Mouse (Mus musculus): ENCODE results near the gene Myh8. TPM values are rescaled to one million over a fixed set of nuclear protein-coding genes. Genes with fewer than 3 reads are reported as not detected.

Myh8 gene
- total and polyA plus RNA-seq, 3 experiments: not detected

DNA sequence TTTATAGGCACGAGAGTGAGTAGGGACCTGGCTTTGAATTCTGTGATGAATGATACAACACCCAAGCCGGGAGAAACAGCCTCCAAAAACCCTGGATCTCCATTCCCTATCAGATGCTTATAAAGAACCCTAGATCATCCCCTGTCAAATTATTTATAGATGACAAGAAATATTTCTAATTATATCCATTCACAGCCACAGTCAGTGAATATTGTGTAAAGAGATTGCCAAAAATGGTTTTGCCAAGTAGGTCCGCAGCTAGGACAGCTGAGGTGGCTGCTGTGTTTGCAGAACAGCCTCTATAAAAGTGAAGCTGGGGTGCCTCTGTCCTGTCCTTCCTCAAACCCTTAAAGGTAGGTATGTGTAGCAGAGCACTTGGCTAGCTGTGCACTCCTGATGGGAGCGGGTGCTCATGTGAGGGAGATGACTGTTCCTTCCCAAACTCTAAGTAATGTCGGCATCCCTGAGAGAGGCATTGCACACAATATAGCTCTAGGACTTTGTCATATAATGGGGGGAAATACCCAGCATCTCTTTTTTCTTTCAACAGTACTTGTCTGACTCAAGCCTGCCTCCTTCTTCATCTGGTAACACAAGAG is 39.3 kb upstream of the Myh8 start, which contains the start of gene Myh4:
TSS of gene Myh4 (plus strand) at position 549 of the 599 bp plus-strand sequence.
- Histone ChIP-seq H3K9ac (ENCODE audit: control insufficient read depth, low read depth, low read length, poor library complexity, severe bottlenecking) (no peak within 1 kb of the TSS), H3K79me2 (ENCODE audit: control insufficient read depth, insufficient read depth, low read length, poor library complexity) (no peaks in the 10 kb centered on the region), H3K27me3 (ENCODE audit: control insufficient read depth in 1 of 2, insufficient read depth in 2 of 2, low read length in 2 of 2) (no peaks in the 10 kb centered on the region), H3K36me3 (ENCODE audit: control insufficient read depth in 1 of 2, insufficient read depth in 2 of 2, low read length in 2 of 2) (no peaks in the 10 kb centered on the region), H3K4me3 (ENCODE audit: control insufficient read depth in 1 of 2, insufficient read depth in 1 of 2, low read depth in 2 of 2, low read length in 2 of 2) (no peak within 1 kb of the TSS), H3K4me1 (ENCODE audit: control insufficient read depth in 1 of 2, insufficient read depth in 2 of 2, low read length in 2 of 2) (no peaks in the 10 kb centered on the region), H3K9me3 (replicated peaks; ENCODE audit: insufficient read depth, low read length) (no peaks in the 10 kb centered on the region), H3K27ac (ENCODE audit: control insufficient read depth, low read depth, low read length) (no peak within 1 kb of the TSS)
- TF ChIP-seq MAFK (IDR thresholded peaks at IDR 0.05; ENCODE audit: borderline replicate concordance, low read depth, low read length) (no peak), GATA1 (IDR thresholded peaks at IDR 0.05; ENCODE audit: low read depth, low read length) (no peak)
- DNase-seq (ENCODE audit: low read depth, low spot score): no peak

DNA sequence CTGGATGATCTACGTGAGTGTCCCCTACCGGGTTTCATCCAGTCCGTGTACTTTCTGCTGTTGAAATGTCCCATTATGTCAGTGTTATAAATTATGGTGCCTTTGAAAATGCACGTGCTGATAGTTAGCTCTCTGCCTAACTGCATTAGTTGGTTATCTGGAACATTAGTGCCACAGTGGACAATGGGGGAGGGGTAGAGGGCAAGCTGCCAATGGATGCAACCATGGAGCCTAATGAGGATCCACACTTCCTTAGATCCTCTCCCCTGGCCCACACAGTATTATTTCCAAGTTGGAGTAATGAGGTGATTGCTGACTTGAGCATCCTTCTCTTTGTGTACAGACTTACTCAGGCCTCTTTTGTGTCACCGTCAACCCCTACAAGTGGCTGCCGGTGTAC is 35.9 kb upstream of the Myh8 start:
- Histone ChIP-seq H3K79me2 (ENCODE audit: control insufficient read depth, insufficient read depth, low read length, poor library complexity) (no peaks in the 10 kb centered on the region), H3K4me3 (ENCODE audit: control insufficient read depth in 1 of 2, insufficient read depth in 1 of 2, low read depth in 2 of 2, low read length in 2 of 2) (no peak overlapping the region), H3K9ac (ENCODE audit: control insufficient read depth, low read depth, low read length, poor library complexity, severe bottlenecking) (no peak overlapping the region), H3K9me3 (replicated peaks; ENCODE audit: insufficient read depth, low read length) (no peaks in the 10 kb centered on the region), H3K27me3 (ENCODE audit: control insufficient read depth in 1 of 2, insufficient read depth in 2 of 2, low read length in 2 of 2) (no peaks in the 10 kb centered on the region), H3K27ac (ENCODE audit: control insufficient read depth, low read depth, low read length) (no peak overlapping the region), H3K4me1 (ENCODE audit: control insufficient read depth in 1 of 2, insufficient read depth in 2 of 2, low read length in 2 of 2) (no peaks in the 10 kb centered on the region), H3K36me3 (ENCODE audit: control insufficient read depth in 1 of 2, insufficient read depth in 2 of 2, low read length in 2 of 2) (no peaks in the 10 kb centered on the region)
- no peak for DNase-seq (ENCODE audit: low read depth, low spot score)
- no peak for TF ChIP-seq USF1 (IDR thresholded peaks at IDR 0.05; ENCODE audit: low read depth, low read length)
- TF ChIP-seq SIN3A (IDR thresholded peaks at IDR 0.05; ENCODE audit: low read length): no peak
- TF ChIP-seq USF2 (IDR thresholded peaks at IDR 0.05; ENCODE audit: borderline replicate concordance in 1 of 2, insufficient read depth in 1 of 2, low read depth in 1 of 2, low read length in 2 of 2): no peak
- no peak for TF ChIP-seq CTCF (IDR thresholded peaks at IDR 0.05 in 2 of 3, conservative IDR thresholded peaks at IDR 0.05 in 1 of 3; ENCODE audit: control insufficient read depth in 1 of 3, insufficient read depth in 1 of 3, low read depth in 2 of 3, low read length in 3 of 3, poor library complexity in 1 of 3, severe bottlenecking in 1 of 3)
- TF ChIP-seq POLR2AphosphoS5 (IDR thresholded peaks at IDR 0.05; ENCODE audit: borderline replicate concordance, low read depth, low read length): no peak
- no peak for TF ChIP-seq MAFK (IDR thresholded peaks at IDR 0.05; ENCODE audit: borderline replicate concordance, low read depth, low read length)
- TF ChIP-seq GABPA (IDR thresholded peaks at IDR 0.05; ENCODE audit: low read depth, low read length): no peak
- no peak for TF ChIP-seq SMC3 (IDR thresholded peaks at IDR 0.05; ENCODE audit: low read depth, low read length)
- TF ChIP-seq ZNF384 (IDR thresholded peaks at IDR 0.05; ENCODE audit: low read depth, low read length): no peak
- TF ChIP-seq E2F4 (IDR thresholded peaks at IDR 0.05; ENCODE audit: borderline replicate concordance, low read depth, low read length): no peak
- no peak for TF ChIP-seq ELF1 (IDR thresholded peaks at IDR 0.05; ENCODE audit: low read depth, low read length)
- TF ChIP-seq ZC3H11A (IDR thresholded peaks at IDR 0.05; ENCODE audit: low read depth, low read length): no peak
- TF ChIP-seq MYC (IDR thresholded peaks at IDR 0.05; ENCODE audit: low read depth, low read length): no peak
- TF ChIP-seq KAT2A (conservative IDR thresholded peaks at IDR 0.05; ENCODE audit: low read depth, low read length): no peak
- TF ChIP-seq NRF1 (IDR thresholded peaks at IDR 0.05; ENCODE audit: insufficient read depth, low read depth, low read length, poor library complexity, severe bottlenecking): no peak
- TF ChIP-seq JUND (IDR thresholded peaks at IDR 0.05; ENCODE audit: low read depth, low read length): no peak
- no peak for TF ChIP-seq ETS1 (IDR thresholded peaks at IDR 0.05; ENCODE audit: low read depth, low read length)
- no peak for TF ChIP-seq RAD21 (IDR thresholded peaks at IDR 0.05; ENCODE audit: low read depth, low read length)
- TF ChIP-seq CHD1 (IDR thresholded peaks at IDR 0.05; ENCODE audit: low read depth, low read length): no peak
